Mouse (Mus musculus) heart, adult 2 months (tissue): ENCODE measurements around the gene Mecom.

Experiments
- EP300 ChIP-seq: fragments of 200-500 bp; IDR thresholded peaks from 2 replicates; pipeline ENCODE4 v1.6.1; 2011; ENCODE audit warnings: low read depth, low read length, control low read depth; ENCODE audit not compliant: insufficient read depth
- POLR2A ChIP-seq: fragments of 200-500 bp; IDR thresholded peaks from 2 replicates; pipeline ENCODE4 v1.6.1; 2011; ENCODE audit warnings: mild to moderate bottlenecking, low read depth, low read length, control low read depth; ENCODE audit not compliant: insufficient read depth

- TF ChIP-seq EP300 (no peak), POLR2A (no peak)
Observed at GRCm38 (mm10) chr3:30392218-30392617, 155.6 kb downstream of the Mecom start.
